Mouse (Mus musculus) CD4-positive, CD25-positive, alpha-beta regulatory T cell, adult 2 months (primary cell): ENCODE data around the gene Avpi1.

Experiments used
- DNase-seq: peaks from one replicate; pipeline ENCODE4 v3.0.0-alpha.2; 2012; ENCODE audit warnings: low read depth, low spot score

The Avpi1 gene

GRCm38 (mm10) chr19:42128787-42129508 is at the start of gene Avpi1:
Gene Avpi1, minus strand, starts transcription at chr19:42129059.
- peak; percentile 95 for DNase-seq

- no peak for DNase-seq
Observed at GRCm38 (mm10) chr19:42177461-42177860, 48.6 kb upstream of the Avpi1 start.

- DNase-seq: no peak
Observed at GRCm38 (mm10) chr19:42176841-42177240, 48.0 kb upstream of the Avpi1 start.

- peak; percentile 99 for DNase-seq
Observed at GRCm38 (mm10) chr19:42170025-42170969, 41.4 kb upstream of the Avpi1 start.

GRCm38 (mm10) chr19:42169322-42169975 is 40.6 kb upstream of the Avpi1 start:
- DNase-seq: no peak

GRCm38 (mm10) chr19:42167489-42167888 is 38.6 kb upstream of the Avpi1 start:
- DNase-seq: no peak

- no peak for DNase-seq
Observed at GRCm38 (mm10) chr19:42166766-42167165, 37.9 kb upstream of the Avpi1 start.

GRCm38 (mm10) chr19:42166130-42166529 is 37.3 kb upstream of the Avpi1 start:
- peak; percentile 90 for DNase-seq

- DNase-seq: no peak
Observed at GRCm38 (mm10) chr19:42164188-42164587, 35.3 kb upstream of the Avpi1 start.

GRCm38 (mm10) chr19:42163764-42164163 is 34.9 kb upstream of the Avpi1 start, which contains the start of gene Zfyve27:
Gene Zfyve27, plus strand, starts transcription at chr19:42163951.
- DNase-seq: no peak

GRCm38 (mm10) chr19:42158246-42159017 is 29.6 kb upstream of the Avpi1 start:
- no peak for DNase-seq

- DNase-seq: no peak
Observed at GRCm38 (mm10) chr19:42157493-42158237, 28.8 kb upstream of the Avpi1 start.

GRCm38 (mm10) chr19:42151990-42152389 is 23.1 kb upstream of the Avpi1 start:
- DNase-seq: peak; percentile 87

- no peak for DNase-seq
Observed at GRCm38 (mm10) chr19:42148569-42148860, 19.7 kb upstream of the Avpi1 start.

GRCm38 (mm10) chr19:42147769-42148568 is 19.1 kb upstream of the Avpi1 start:
- DNase-seq: peak; percentile 65

GRCm38 (mm10) chr19:42147170-42147768 is 18.4 kb upstream of the Avpi1 start, which contains the start of gene Marveld1:
Gene Marveld1, plus strand, starts transcription at chr19:42147400.
- DNase-seq: peak; percentile 63

- DNase-seq: no peak
Observed at GRCm38 (mm10) chr19:42146276-42147010, 17.6 kb upstream of the Avpi1 start.

- DNase-seq: no peak
Observed at GRCm38 (mm10) chr19:42145731-42146130, 16.9 kb upstream of the Avpi1 start.

GRCm38 (mm10) chr19:42145210-42145609 is 16.4 kb upstream of the Avpi1 start:
- no peak for DNase-seq
